Comparison of ENCODE assay signal across 9 mouse cellular contexts in the genomic region with DNA sequence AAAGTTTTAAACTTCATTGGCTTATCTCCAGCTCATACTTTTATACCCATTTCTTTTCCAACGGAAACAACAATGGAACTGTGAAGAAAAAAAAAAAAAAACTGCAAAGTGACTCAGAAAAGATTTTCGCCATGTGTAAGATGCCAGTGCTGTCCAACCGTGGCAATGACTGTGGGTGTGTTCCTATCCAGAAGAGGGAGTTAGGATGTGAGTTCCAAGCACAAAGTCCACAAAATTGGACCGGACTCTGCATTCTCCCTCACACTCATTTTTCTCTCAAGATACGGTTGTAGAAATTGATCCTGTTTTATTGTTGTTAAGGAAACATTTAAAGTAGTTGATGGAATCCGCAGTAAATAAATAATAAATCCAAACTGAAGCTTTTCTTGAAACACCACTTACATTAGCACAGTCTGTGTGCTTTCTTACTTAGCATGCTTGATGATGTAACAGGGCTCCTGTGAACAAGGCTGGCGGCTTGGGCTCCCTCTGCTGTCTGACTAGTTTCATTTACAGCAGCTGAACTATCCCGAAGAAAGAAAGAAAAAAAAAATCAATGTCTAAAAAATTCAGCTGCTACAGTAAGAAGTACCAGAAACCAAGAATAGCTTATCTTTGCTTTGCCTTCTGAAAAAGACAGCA. TPM values are rescaled to one million over a fixed set of nuclear protein-coding genes. Genes with fewer than 3 reads are reported as not detected.
DNase-seq lines count a peak whose midpoint lies in the region; ATAC-seq and TF ChIP-seq lines count a peak whose summit lies in the region.
"Had no signal": no experiment of that assay in that cellular context is flagged by ENCODE, and none has a peak within 500 bp of the region (broad histone marks: within the 10 kb centered on the region; RNA-seq: fewer than 3 reads in every experiment).

No protein-coding gene starts in this region.

- no peak overlapping the region for H3K4me3 ChIP-seq in limb, embryonic 14.5 days (replicated peaks; ENCODE audit: low read length)

- no peaks in the 10 kb centered on the region for H3K9me3 ChIP-seq in limb, embryonic 14.5 days (ENCODE audit: control insufficient read depth, low read length)

- 50% methylated on average over 8 of the region's 8 CpGs for WGBS in limb, embryonic 14.5 days

- no peaks in the 10 kb centered on the region for H3K36me3 ChIP-seq in limb, embryonic 14.5 days (ENCODE audit: control insufficient read depth, insufficient read depth, low read length)

- no peak for TF ChIP-seq POLR2A in limb, embryonic 14.5 days (IDR thresholded peaks at IDR 0.05; ENCODE audit: borderline replicate concordance, extremely low read depth, insufficient read depth, insufficient read length)

- no peaks in the 10 kb centered on the region for H3K4me1 ChIP-seq in limb, embryonic 14.5 days (ENCODE audit: control insufficient read depth, insufficient read depth, low read length)

- peak; percentile 21 to 32 for DNase-seq in gastrocnemius, postnatal 4 days (ENCODE audit: low spot score in 2 of 2)
- DNase-seq in gastrocnemius, adult 8-10 months (ENCODE audit: low spot score in 2 of 2), result no peak
- peak; percentile 49 for DNase-seq in MEL-GATA-1-ER (ENCODE audit: extremely low read depth, low read depth)
- peak; percentile 38 for DNase-seq in fibroblast of lung, adult 2 months (ENCODE audit: low read depth)
- DNase-seq in kidney, adult 9 months, result peak; percentile 67
- DNase-seq in limb, embryonic 14.5 days (ENCODE audit: low spot score), result peak; percentile 81
- DNase-seq in right cerebral cortex, postnatal 10 days (ENCODE audit: low spot score in 2 of 2), result peak; percentile 87 to 88
- DNase-seq in thymus, postnatal 14 days, result no peak

- ATAC-seq in limb, embryonic 14.5 days (ENCODE audit: low FRiP score, low read depth), result no peak

- H3K9ac ChIP-seq in limb, embryonic 14.5 days (ENCODE audit: low read depth, low read length, severe bottlenecking), result no peak overlapping the region

- H3K27ac ChIP-seq in limb, embryonic 14.5 days (replicated peaks; ENCODE audit: low read depth, low read length), result no peak overlapping the region
- H3K27ac ChIP-seq: macrophage had no signal

- H3K27me3 ChIP-seq in limb, embryonic 14.5 days (ENCODE audit: control insufficient read depth, insufficient read depth, low read length), result no peaks in the 10 kb centered on the region

- H3K4me2 ChIP-seq in limb, embryonic 14.5 days (replicated peaks; ENCODE audit: low read depth, low read length, severe bottlenecking), result no peak overlapping the region

RNA-seq across cellular contexts. Expression of gene Ncam2, which starts 25.1 kb away (rescaled TPM):
- 1 to 10 TPM in 1 of 2 experiments, under 1 TPM in 1; 0.86 to 1.3 TPM for total RNA-seq in gastrocnemius, postnatal 4 days (2021)
- total RNA-seq in gastrocnemius, adult 8-10 months (2022), result under 1 TPM in 2 of 4 experiments, not detected in 2; 0.11 to 0.54 TPM
- 1.4 and 1.6 TPM in 2 replicates for polyA plus RNA-seq in limb, embryonic 14.5 days (2012; rRNA removed)
- polyA plus RNA-seq in limb, embryonic 14.5 days (2014; fragmentation: Nextera tagmentation; extraction: Ambion mirVana), result 2.2 and 3.8 TPM in 2 replicates

Comparison
In these comparisons a context has a peak if more than half of its experiments do, and no peak if none do; other contexts are left out.
1. DNase-seq: peak in gastrocnemius, postnatal 4 days (2 of 2), MEL-GATA-1-ER (single experiment), fibroblast of lung, adult 2 months (single experiment), kidney, adult 9 months (single experiment), limb, embryonic 14.5 days (single experiment) and right cerebral cortex, postnatal 10 days (2 of 2); none in gastrocnemius, adult 8-10 months (0 of 2) and thymus, postnatal 14 days (single experiment).